Mouse (Mus musculus): ENCODE data around the gene Tmem221.

- TF ChIP-seq MYOG (IDR thresholded peaks at IDR 0.05; ENCODE audit: control insufficient read depth in 1 of 3, insufficient read depth in 1 of 3, insufficient read length in 2 of 3, low read depth in 2 of 3) (no peak), MAX (IDR thresholded peaks at IDR 0.05; ENCODE audit: low read depth) (no peak), POLR2A (IDR thresholded peaks at IDR 0.05; ENCODE audit: insufficient read length, low read depth) (no peak), POLR2AphosphoS2 (IDR thresholded peaks at IDR 0.05; ENCODE audit: insufficient read length, low read depth) (no peak)
Observed at GRCm38 (mm10) chr8:71588762-71589161, 30.1 kb upstream of the Tmem221 start.

All from myocyte (in vitro differentiated cells).